Mouse (Mus musculus) cortical plate, adult 2 months (tissue): ENCODE measurements around the gene Myh7.
"Not testable (repeated sequence)": the region's sequence is repeated elsewhere in the genome, so short reads cannot be mapped to it uniquely, and the experiment has no call there.

ENCODE experiments used
- CTCF ChIP-seq: fragments of 200-500 bp; IDR thresholded peaks from 2 replicates; pipeline ENCODE4 v1.5.1; 2011; ENCODE audit warnings: mild to moderate bottlenecking, control low read depth, low read length; ENCODE audit not compliant: insufficient read depth; ENCODE audit errors: extremely low read depth
- POLR2A ChIP-seq: fragments of 200-500 bp; IDR thresholded peaks from 2 replicates; pipeline ENCODE4 v1.6.1; 2011; ENCODE audit warnings: mild to moderate bottlenecking, low read length, control low read depth; ENCODE audit not compliant: insufficient read depth; ENCODE audit errors: extremely low read depth

- not testable (repeated sequence) for TF ChIP-seq CTCF, POLR2A
These were observed 34.4 kb downstream of the Myh7 start for GRCm38 (mm10) chr14:54959853-54960613.
